Mouse (Mus musculus) kidney, embryonic 14.5 days (tissue): ENCODE results near the gene Lrrc27. TPM values are rescaled to one million over a fixed set of nuclear protein-coding genes. Genes with fewer than 3 reads are reported as not detected.

Experiments
- ATAC-seq: fragments of 200-750 bp; cut with Nextera tagmentation; 2 replicates; pipeline ENCODE4 v1.8.0; 2017; ENCODE audit warnings: moderate number of reproducible peaks, mild to moderate bottlenecking, moderate TSS enrichment, moderate library complexity; ENCODE audit not compliant: low FRiP score, low TSS enrichment
- H3K27ac ChIP-seq: fragments of 300-500 bp; sonication (generic); 2 replicates; pipeline ENCODE4 v1.5.1; 2014; ENCODE audit warnings: low read depth, mild to moderate bottlenecking, low read length, moderate library complexity, mixed read lengths
- H3K27me3 ChIP-seq: fragments of 300-500 bp; sonication (generic); 2 replicates; pipeline ENCODE4 v1.6.1; 2014; ENCODE audit warnings: mild to moderate bottlenecking, low read length; ENCODE audit not compliant: control insufficient read depth, insufficient read depth
- H3K36me3 ChIP-seq: fragments of 300-500 bp; sonication (generic); 2 replicates; pipeline ENCODE4 v1.6.1; 2014; ENCODE audit warnings: low read length, mixed read lengths; ENCODE audit not compliant: control insufficient read depth, insufficient read depth
- H3K4me1 ChIP-seq: fragments of 300-500 bp; sonication (generic); 2 replicates; pipeline ENCODE4 v1.6.1; 2014; ENCODE audit warnings: low read length, mixed read lengths; ENCODE audit not compliant: control insufficient read depth, insufficient read depth
- H3K4me2 ChIP-seq: fragments of 300-500 bp; sonication (generic); replicated peaks from 2 replicates; pipeline ENCODE4 v1.6.1; 2014; ENCODE audit warnings: low read depth, mild to moderate bottlenecking, low read length
- H3K4me3 ChIP-seq: fragments of 300-500 bp; sonication (generic); 2 replicates; pipeline ENCODE4 v1.5.1; 2014; ENCODE audit warnings: mild to moderate bottlenecking, low read length
- H3K9ac ChIP-seq: fragments of 300-500 bp; sonication (generic); 2 replicates; pipeline ENCODE4 v1.6.1; 2014; ENCODE audit warnings: low read depth, mild to moderate bottlenecking, low read length, moderate library complexity
- H3K9me3 ChIP-seq: fragments of 300-500 bp; sonication (generic); 2 replicates; pipeline ENCODE4 v1.6.1; 2016; ENCODE audit warnings: low read length; ENCODE audit not compliant: control insufficient read depth
- WGBS: fragments of 180-500 bp; shearing (Covaris S2); extraction: QIAGEN DNeasy Blood & Tissue Kit; methylation state at CpG from one replicate; pipeline ENCODE4 v1.1.7; 2014; 5-methylcytosine and 5-hydroxymethylcytosine counted together
- polyA plus RNA-seq: library from polyadenylated mRNA; unstranded; fragments of >200 nt; fragmentation: Nextera tagmentation; extraction: Ambion mirVana; gene quantifications from 2 replicates; pipeline ENCODE4 v1.2.1, GENCODE M21; 2014

Gene Lrrc27
- polyA plus RNA-seq, 1 experiment from 2014 or later: 6.6 TPM

GRCm38 (mm10) chr7:139187277-139187676 lies 25.5 kb upstream of the Lrrc27 start:
- H3K9ac ChIP-seq: no peak overlapping the region
- H3K4me1 ChIP-seq: 0 out of 2 replicates have a peak, but pooled peaks cover 3% of the 10 kb centered on the region
- 40% methylated on average over 7 of the region's 7 CpGs for WGBS
- H3K9me3 ChIP-seq: no peaks in the 10 kb centered on the region
- peak overlapping the region; percentile 100 for H3K4me2 ChIP-seq
- H3K4me3 ChIP-seq: peak overlapping the region; percentile 68
- H3K36me3 ChIP-seq: no peaks in the 10 kb centered on the region
- H3K27ac ChIP-seq: no peak overlapping the region
- peaks cover 21% of the 10 kb centered on the region for H3K27me3 ChIP-seq
- ATAC-seq: no peak

- H3K27me3 ChIP-seq: peaks cover 21% of the 10 kb centered on the region
- peak; percentile 98 for ATAC-seq
- WGBS: under 1% methylated on average over 83 of the region's 94 CpGs
Measured at GRCm38 (mm10) chr7:139187771-139188633, 24.8 kb upstream of the Lrrc27 start.

DNA sequence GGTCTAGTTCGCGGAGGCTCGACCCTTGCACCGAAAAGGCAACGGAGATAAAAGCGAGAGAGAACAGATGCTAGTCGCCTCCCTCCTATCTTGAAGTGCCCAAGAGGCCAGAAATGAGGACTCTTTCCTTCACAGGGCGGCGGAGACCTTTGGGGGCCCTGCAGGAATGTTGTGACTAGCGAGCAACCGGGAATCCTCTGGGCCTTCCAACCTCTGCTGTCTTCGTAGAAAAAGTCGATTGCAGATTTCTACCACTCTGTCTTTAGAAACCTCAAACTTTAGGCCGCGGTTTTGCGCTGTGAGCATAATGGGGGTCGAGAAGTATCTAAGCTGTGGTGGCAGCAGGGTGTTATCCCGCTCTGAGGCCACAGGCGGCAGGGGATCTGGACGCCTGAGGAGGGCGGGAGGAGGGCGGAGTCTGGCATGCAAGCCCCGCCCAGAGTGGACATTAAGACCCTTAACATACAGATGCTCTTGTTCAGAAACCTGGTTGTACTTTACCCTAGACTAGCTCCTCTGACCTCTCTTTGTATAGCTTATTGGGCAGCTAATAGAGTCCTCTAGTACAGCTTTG lies 24.1 kb upstream of the Lrrc27 start:
- 1% methylated on average over 23 of the region's 23 CpGs for WGBS
- Histone ChIP-seq H3K4me1 (0 out of 2 replicates have a peak, but pooled peaks cover 3% of the 10 kb centered on the region), H3K27ac (no peak overlapping the region), H3K4me2 (peak overlapping the region; percentile 100), H3K4me3 (peak overlapping the region; percentile 68), H3K36me3 (no peaks in the 10 kb centered on the region), H3K9ac (peak overlapping the region; percentile 29), H3K27me3 (peaks cover 21% of the 10 kb centered on the region), H3K9me3 (no peaks in the 10 kb centered on the region)
- ATAC-seq: peak; percentile 83

More at GRCm38 (mm10) chr7:139187771-139188633, 24.8 kb upstream of the Lrrc27 start:
- H3K9ac ChIP-seq: peak overlapping the region; percentile 58; the same call in 1 of the 2 replicates
- H3K4me3 ChIP-seq: peak overlapping the region; percentile 68
- H3K4me1 ChIP-seq: 0 out of 2 replicates have a peak, but pooled peaks cover 3% of the 10 kb centered on the region
- no peaks in the 10 kb centered on the region for H3K9me3 ChIP-seq
- peak overlapping the region; percentile 100 for H3K4me2 ChIP-seq
- no peaks in the 10 kb centered on the region for H3K36me3 ChIP-seq
- no peak overlapping the region for H3K27ac ChIP-seq

DNA sequence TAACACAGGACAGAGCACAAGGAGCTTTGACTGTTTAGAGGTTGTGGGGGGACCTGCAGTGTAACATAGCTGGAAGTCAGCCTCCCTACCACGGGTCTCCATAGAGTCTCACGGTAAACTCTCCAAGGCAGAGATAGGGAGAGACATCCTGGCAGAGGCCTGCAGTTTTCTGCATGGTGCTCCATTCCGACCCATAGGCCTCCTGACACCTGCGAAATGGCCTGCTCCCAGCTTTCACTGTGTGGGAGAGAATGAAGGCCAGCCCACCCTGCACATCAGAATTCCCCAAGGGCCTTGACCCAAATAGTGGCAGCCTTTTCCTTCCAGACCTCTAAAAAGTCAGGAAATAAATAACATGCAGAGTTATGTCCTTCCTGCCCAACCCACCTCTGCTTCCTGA lies 22.2 kb upstream of the Lrrc27 start:
- WGBS: 89% methylated on average over 4 of the region's 4 CpGs
- Histone ChIP-seq H3K4me2 (no peak overlapping the region), H3K9ac (no peak overlapping the region), H3K9me3 (no peaks in the 10 kb centered on the region), H3K4me1 (0 out of 2 replicates have a peak, but pooled peaks cover 3% of the 10 kb centered on the region), H3K36me3 (no peaks in the 10 kb centered on the region), H3K4me3 (no peak overlapping the region), H3K27me3 (peaks cover 21% of the 10 kb centered on the region), H3K27ac (no peak overlapping the region)
- ATAC-seq: no peak

GRCm38 (mm10) chr7:139191619-139192018 lies 21.2 kb upstream of the Lrrc27 start:
- Histone ChIP-seq H3K27ac (no peak overlapping the region), H3K4me3 (no peak overlapping the region), H3K4me1 (0 out of 2 replicates have a peak, but pooled peaks cover 3% of the 10 kb centered on the region), H3K9ac (no peak overlapping the region), H3K27me3 (peaks cover 16% of the 10 kb centered on the region), H3K4me2 (no peak overlapping the region), H3K36me3 (no peaks in the 10 kb centered on the region), H3K9me3 (no peaks in the 10 kb centered on the region)
- WGBS: 71% methylated on average over 6 of the region's 6 CpGs
- no peak for ATAC-seq

- Histone ChIP-seq H3K36me3 (no peaks in the 10 kb centered on the region), H3K27ac (no peak overlapping the region), H3K9me3 (no peaks in the 10 kb centered on the region), H3K27me3 (no peaks in the 10 kb centered on the region), H3K4me3 (no peak overlapping the region), H3K4me2 (no peak overlapping the region), H3K4me1 (no peaks in the 10 kb centered on the region), H3K9ac (no peak overlapping the region)
- 83% methylated on average over 4 of the region's 4 CpGs for WGBS
- no peak for ATAC-seq
Measured at GRCm38 (mm10) chr7:139197022-139197421, 15.8 kb upstream of the Lrrc27 start.

DNA sequence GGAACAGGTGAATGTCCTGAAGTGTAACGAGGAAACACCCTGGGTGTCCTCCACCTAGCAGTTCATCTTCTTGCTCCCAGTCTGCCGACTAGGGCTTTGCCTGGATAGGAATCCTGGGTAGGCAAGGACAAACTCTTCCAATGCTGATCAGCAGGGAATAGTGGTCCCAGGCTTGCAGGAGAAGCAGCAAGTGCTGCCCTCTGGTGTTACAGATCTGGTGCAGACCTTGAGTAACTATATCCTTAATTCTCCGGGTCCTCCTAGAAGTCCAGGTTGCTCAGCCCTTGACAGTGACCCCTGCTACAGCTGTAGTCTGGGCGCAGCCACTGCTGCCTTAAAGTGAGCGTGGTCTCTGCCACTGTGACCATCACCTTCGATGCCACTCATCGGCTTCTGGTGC lies 12.7 kb upstream of the Lrrc27 start:
- ATAC-seq: peak; percentile 52
- H3K27me3 ChIP-seq: no peaks in the 10 kb centered on the region; the same call in 1 of the 2 replicates
- H3K4me2 ChIP-seq: no peak overlapping the region
- no peaks in the 10 kb centered on the region for H3K4me1 ChIP-seq
- no peaks in the 10 kb centered on the region for H3K36me3 ChIP-seq
- H3K4me3 ChIP-seq: no peak overlapping the region
- no peak overlapping the region for H3K9ac ChIP-seq
- H3K27ac ChIP-seq: no peak overlapping the region
- H3K9me3 ChIP-seq: no peaks in the 10 kb centered on the region
- 29% methylated on average over 7 of the region's 7 CpGs for WGBS

DNA sequence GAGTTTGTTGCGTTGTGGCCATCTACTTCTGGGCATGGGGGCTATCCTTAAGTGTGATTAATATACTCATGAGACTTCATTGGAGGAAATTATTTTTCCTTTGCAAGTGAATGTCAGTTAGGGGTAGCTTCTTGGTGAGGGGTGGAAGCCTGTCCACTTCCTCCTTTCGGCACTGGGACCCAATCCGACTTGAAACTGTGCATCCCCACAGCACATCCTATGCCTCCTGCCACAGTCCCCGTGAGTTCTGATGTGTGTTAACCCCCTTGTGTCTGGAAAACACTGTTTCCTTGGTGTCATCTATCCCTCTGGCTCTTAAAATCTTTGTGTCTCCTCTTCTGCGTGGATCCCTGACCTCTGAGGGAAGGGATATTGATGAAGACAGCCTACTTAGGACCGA lies 11.6 kb upstream of the Lrrc27 start:
- H3K4me2 ChIP-seq: no peak overlapping the region
- no peaks in the 10 kb centered on the region for H3K4me1 ChIP-seq
- WGBS: 63% methylated on average over 6 of the region's 6 CpGs
- no peak for ATAC-seq
- H3K9me3 ChIP-seq: no peaks in the 10 kb centered on the region
- H3K4me3 ChIP-seq: no peak overlapping the region
- H3K36me3 ChIP-seq: no peaks in the 10 kb centered on the region
- H3K9ac ChIP-seq: no peak overlapping the region
- H3K27me3 ChIP-seq: no peaks in the 10 kb centered on the region; the same call in 1 of the 2 replicates
- H3K27ac ChIP-seq: no peak overlapping the region
